Mouse (Mus musculus): ENCODE data around the gene Foxj2.

The Foxj2 gene

DNA sequence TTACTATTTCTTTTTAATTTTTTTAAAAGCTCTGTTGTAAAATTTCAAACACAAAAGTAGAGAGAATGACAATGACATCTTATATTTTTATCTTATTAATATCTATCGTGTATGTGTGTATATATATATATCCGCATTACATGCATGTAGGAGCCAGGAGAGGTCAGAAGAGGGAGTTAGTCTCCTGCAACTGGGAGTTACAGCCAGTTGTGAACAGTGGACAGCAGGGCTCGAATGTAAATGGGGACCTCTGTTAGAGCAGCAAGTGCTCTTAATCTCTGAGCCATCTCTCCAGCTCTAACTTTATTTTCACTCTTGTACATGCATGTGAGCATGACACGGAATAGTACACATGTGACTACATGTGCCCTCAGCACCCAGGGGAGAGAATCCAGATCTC lies 7.0 kb upstream of the Foxj2 start:
- no peak for DNase-seq (ENCODE audit: low spot score in 2 of 2)

DNA sequence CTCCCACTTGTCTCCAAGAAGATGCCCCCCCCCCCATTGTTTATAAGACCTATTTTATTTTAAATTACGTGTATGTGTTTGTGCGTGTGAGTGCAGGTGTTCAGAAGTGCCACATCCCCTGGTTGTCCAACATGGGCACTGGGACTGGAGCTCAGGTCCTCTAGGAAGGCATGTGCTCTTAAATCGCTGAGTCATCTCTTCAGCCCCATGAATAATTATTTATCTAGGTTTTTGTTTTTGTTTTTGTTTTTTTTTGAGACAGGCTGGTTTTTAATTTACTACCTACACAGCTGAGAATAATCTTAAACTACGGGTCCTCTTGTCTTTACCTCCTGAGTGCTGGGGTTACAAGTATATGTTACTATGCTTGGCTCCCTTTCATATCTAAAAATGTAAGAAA lies 6.1 kb upstream of the Foxj2 start:
- no peak for DNase-seq (ENCODE audit: low spot score in 2 of 2)

- peak in 1 of 2 experiments; percentile 28 for DNase-seq (ENCODE audit: low spot score in 2 of 2)
Measured at GRCm38 (mm10) chr6:122820071-122820798, 521 bp downstream of the Foxj2 start.

GRCm38 (mm10) chr6:122820799-122821650 lies 1.3 kb downstream of the Foxj2 start:
- no peak for DNase-seq (ENCODE audit: low spot score in 2 of 2)

- no peak for DNase-seq (ENCODE audit: low spot score in 2 of 2)
Measured at GRCm38 (mm10) chr6:122821822-122822221, 2.1 kb downstream of the Foxj2 start.

DNA sequence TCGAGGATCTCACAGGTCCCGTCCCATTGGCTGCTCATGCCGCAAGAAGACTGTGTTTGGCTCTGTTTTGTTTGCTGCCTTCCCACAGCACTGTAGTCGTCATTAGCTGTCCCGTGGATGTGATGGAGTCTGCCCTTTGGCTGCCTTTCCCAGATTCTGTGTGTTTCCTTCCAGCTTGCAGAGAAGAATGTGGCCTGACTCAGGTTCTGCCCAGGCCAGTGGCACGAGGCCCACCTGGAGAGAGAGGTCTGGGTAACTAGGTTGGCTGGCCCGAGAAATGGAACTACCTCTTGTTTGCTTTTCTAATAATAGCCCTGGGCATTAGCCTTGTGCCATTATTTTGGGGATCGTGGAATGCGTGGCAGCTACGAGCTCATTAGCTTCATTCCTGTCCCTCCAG lies 4.4 kb downstream of the Foxj2 start:
- no peak for DNase-seq (ENCODE audit: low spot score in 2 of 2)

GRCm38 (mm10) chr6:122825166-122825565 lies 5.5 kb downstream of the Foxj2 start:
- no peak for DNase-seq (ENCODE audit: low spot score in 2 of 2)

DNA sequence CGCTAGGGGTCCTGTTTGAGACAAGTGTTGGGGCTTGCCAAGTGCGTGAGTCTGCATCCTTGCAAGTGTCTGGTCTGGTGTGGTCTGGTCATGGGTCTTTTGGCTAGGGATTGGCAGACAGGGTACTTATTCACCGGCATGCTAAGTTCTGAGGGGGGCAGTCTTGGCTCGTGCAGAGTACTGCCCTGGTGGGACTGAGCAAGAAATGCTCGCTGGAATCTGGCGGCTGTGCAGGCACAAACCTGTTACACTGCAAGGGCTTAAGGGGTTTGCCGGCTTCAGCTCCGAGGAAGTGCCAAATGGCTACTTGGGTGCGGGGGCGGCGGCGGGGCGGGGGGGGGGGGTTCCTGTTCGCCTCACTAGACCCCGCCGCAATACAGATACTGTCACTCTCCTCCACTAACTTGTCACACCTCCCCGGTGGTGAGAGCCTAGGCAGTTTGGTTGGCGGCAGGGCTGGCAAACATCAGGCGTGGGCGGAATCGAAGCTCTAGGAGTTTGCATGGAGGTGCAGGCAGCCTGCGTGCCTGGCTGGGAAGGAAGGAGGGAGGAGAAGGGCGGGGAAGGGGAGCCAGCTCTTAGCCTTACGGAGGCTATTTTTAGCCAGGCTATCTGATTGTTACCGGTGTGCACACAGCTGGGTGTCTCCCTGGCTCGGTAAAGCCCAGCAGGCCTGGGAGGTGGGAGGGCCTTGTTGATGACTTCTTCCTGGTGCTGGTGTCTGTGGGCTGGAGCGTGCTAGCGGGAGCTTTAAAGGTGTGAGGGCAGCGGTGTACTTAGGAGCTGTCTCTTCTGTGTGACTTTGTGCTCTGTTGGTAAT lies 6.4 kb downstream of the Foxj2 start:
- DNase-seq (ENCODE audit: low spot score in 2 of 2) = peak; percentile 66 to 72

GRCm38 (mm10) chr6:122828086-122828485 lies 8.4 kb downstream of the Foxj2 start:
- DNase-seq (ENCODE audit: low spot score in 2 of 2) = no peak

DNA sequence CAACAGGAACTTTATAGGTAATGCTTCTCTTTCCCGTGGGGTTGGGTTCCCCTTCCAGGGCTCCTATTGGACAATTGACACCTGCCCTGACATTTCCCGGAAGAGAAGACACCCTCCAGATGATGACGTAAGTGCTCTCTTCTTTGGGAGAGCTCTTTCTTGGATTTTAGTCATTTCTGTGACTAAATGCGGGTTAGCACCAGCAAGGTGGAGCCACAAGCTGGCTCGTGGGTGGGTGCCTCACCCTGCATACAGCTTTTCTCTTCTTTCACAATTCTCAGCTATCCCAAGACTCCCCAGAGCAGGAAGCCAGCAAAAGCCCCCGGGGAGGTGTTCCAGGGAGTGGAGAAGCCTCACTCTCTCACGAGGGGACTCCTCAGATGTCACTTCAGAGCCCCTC lies 13.2 kb downstream of the Foxj2 start:
- no peak for DNase-seq (ENCODE audit: low spot score in 2 of 2)

DNA sequence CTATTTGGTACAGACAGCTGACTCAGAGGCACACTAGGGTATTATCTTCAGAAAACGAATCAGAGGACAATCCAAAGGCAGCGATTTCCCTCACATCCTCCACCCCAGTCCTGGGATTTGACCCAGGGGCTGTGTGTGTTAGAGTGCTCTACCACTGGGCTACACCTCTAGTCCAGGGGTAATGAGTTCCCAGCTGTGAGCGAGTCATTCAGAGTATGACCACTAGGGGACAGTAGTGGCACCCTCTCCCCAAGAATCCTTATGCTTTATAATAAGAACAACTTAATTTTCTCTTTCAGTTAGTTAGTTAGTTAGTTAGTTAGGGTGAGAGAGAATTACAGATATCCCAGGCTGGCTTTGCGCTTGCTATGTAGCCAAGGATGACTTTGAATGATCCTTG lies 14.7 kb downstream of the Foxj2 start:
- peak in 1 of 2 experiments; percentile 59 for DNase-seq (ENCODE audit: low spot score in 2 of 2)

DNA sequence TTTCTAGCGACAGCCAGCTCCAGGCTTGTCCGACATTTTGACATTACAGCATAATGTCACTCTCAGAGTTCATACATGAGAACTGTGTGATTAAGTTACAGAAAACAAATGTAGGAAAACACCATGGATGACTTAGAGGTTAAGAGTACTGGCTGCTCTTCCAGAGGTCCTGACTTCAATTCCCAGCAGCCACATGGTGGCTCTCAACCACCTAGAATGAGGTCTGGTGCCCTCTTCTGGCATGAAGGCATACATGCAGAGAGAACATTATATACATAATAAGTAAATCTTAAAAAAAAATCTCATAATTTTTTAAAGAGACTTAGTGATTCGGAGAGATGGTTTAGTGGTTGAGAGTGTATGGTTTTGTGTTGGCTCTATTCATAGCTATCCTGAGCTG lies 17.3 kb downstream of the Foxj2 start:
- no peak for DNase-seq (ENCODE audit: low spot score in 2 of 2)

DNA sequence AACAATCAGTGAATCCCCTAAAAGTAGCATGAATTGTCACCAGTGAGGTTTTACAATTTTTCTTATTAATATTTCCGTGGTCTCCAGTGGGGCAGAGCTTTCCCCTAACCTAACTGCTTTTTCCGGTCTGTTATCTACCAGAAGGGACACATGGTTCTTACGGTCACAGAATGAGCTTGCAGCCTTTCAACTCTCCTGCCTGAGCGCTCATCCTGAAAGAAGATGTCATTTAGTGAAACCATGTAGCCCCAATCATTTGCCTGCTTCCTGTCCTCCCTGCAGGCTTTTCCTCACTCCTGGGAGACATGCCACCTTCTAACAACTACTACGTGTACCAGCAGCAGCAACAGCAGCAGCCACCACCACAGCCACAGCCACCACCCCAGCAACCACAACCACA lies 17.8 kb downstream of the Foxj2 start:
- DNase-seq (ENCODE audit: low spot score in 2 of 2) = no peak

GRCm38 (mm10) chr6:122843759-122844158 lies 24.0 kb downstream of the Foxj2 start:
- DNase-seq (ENCODE audit: low spot score in 2 of 2) = no peak

DNA sequence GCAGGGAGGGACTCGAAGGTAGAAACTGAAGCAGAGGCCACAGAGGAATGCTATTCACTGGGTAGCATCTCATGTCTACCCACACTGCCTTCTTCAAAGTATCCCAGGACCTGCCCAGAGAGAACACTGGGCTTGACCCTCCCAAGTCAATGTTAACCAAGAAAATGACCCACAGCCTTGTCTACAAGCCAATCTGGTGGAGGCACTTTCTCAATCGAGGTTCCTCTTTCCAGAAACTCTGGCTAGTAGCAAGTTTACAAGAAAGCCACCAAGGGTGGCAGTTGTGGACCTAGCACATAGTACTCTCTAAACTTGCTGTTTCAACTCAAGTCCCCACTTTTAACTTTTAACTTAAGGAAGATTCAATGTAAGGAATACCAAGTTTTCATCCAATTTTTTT lies 33.0 kb downstream of the Foxj2 start:
- no peak for DNase-seq (ENCODE audit: low spot score in 2 of 2)

DNA sequence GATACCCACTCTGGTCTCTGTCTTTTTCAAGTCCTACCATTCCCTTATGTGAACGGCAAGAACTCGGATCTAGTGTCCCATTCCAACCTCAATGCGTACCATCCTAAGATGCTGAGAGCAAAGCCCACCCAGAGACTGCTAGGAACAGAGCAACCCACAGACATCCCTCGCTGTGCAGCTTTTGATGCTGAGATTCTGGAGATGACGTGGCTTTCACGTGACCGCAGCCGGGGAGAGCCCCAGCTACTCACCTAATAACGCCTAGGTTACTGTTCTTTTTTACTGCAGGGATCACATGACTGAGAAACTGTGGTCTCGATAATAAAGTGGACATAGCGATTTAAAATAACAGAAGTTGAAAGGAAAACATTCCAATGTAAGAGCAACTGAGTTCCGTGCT lies 34.8 kb downstream of the Foxj2 start:
- DNase-seq (ENCODE audit: low spot score in 2 of 2) = no peak

DNA sequence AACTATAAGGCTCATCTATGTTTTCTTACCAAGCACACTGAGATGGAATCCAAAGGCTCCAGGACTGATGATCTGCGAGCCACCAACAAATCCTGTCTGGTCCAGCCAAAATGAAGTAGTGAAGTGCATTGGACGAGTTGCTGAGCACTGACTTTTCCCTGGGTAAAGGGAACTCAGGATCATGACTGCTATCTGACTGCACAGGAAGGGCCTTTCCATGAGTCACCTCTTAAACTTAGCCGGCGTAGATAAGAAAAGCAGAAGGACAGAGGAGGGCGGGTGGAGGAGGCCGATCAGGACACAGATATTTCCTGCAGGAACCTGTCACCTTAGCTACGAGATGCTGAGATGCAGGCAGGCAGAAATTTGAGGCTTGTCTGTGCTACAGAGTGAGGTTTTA lies 36.2 kb downstream of the Foxj2 start, which contains the start of gene C3ar1:
TSS of gene C3ar1 (minus strand) at position 207 of the 400 bp plus-strand sequence.
- no peak for DNase-seq (ENCODE audit: low spot score in 2 of 2)

DNA sequence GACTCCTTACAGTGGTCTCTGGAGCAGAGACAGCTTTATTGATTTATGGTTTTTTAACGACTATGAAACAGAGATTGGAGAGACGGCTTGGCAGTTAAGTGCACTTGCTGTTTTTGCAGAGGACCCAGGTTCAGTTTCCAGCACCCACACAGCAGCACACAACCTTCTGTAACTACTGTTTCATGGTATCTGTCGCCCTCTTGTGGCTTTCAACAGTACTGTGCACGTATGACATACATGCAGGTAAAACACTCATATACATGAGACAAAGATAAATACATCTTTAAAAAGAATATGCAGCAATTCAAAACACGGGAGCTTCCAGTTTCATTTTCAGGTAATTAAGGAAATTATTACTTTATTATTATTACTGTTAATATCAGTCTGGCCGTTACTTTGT lies 42.7 kb downstream of the Foxj2 start:
- no peak for DNase-seq (ENCODE audit: low spot score in 2 of 2)

- no peak for DNase-seq (ENCODE audit: low spot score in 2 of 2)
Measured at GRCm38 (mm10) chr6:122862871-122863270, 43.2 kb downstream of the Foxj2 start.

DNA sequence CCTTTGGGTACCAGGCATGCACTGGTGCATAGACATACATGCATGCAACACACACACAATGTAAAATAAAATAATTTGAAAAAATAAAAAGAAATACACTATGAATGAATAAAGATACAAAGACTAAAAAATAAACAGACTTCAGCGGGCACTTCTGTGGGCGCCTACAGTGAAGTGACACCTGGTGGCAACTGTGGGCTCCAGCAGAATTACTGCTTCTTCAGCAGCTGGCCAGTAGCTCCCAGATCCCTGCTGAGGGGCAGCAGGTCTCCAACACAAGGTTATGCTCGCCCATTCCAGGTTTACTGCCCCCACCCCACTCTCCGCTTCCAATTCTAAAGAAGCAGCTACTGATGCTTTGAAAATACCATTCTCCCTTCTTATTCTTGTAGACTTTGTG lies 48.2 kb downstream of the Foxj2 start:
- DNase-seq (ENCODE audit: low spot score in 2 of 2) = no peak

DNA sequence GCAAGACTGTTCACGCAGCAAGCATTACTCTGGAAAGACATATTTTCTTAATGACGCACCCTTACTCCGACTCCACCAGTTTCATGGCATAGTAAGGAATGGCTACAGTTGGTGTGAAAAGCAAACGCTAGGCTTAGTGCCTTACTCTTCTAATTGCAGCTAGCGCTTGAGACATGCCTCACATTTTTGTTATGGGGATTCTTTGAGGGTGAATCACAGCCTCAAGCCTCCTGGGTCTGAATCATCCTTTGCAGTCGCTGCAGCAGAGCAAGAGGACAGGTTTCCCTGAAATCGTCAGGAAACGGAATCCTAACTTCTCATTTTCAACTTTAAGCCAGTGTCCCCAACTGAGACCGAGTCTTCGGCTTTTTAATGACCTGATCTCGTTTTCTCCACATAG lies 50.1 kb downstream of the Foxj2 start:
- no peak for DNase-seq (ENCODE audit: low spot score in 2 of 2)

GRCm38 (mm10) chr6:122872800-122873199 lies 53.1 kb downstream of the Foxj2 start:
- no peak for DNase-seq (ENCODE audit: low spot score in 2 of 2)
